In genomic region chr14:8191331-8191965, GRCm38 (mm10) we compare ENCODE assay signal across 22 mouse cellular contexts. TPM values are rescaled to one million over a fixed set of nuclear protein-coding genes. Genes with fewer than 3 reads are reported as not detected.
DNase-seq lines count a peak whose midpoint lies in the region; ATAC-seq and TF ChIP-seq lines count a peak whose summit lies in the region.
"Had no signal": no experiment of that assay in that cellular context is flagged by ENCODE, and none has a peak within 500 bp of the region (broad histone marks: within the 10 kb centered on the region; RNA-seq: fewer than 3 reads in every experiment).

No protein-coding gene starts in this region.

- no peak for ATAC-seq in embryonic facial prominence, embryonic 12.5 days (ENCODE audit: insufficient number of reproducible peaks, insufficient read depth, low FRiP score, low TSS enrichment)
- ATAC-seq in stomach, postnatal 0 days (ENCODE audit: low FRiP score, low TSS enrichment), result peak; percentile 59; the same call in 1 of the 2 replicates
- ATAC-seq: CD4-positive, CD25-positive, alpha-beta regulatory T cell, adult 4 months; forebrain, embryonic 13.5 days; forebrain, postnatal 0 days had no signal

- WGBS in embryonic facial prominence, embryonic 12.5 days, result 59% methylated on average over 12 of the region's 12 CpGs
- 67% methylated on average over 12 of the region's 12 CpGs for WGBS in embryonic facial prominence, embryonic 10.5 days
- WGBS in kidney, adult 2 months, result 49% methylated on average over 12 of the region's 12 CpGs
- 66% methylated on average over 12 of the region's 12 CpGs for WGBS in liver, adult 2 months
- WGBS in stomach, postnatal 0 days, result 50% methylated on average over 12 of the region's 12 CpGs

- no peaks in the 10 kb centered on the region for H3K9me3 ChIP-seq in embryonic facial prominence, embryonic 12.5 days
- no peaks in the 10 kb centered on the region for H3K9me3 ChIP-seq in embryonic facial prominence, embryonic 10.5 days
- H3K9me3 ChIP-seq in stomach, postnatal 0 days (ENCODE audit: control insufficient read depth, low read length), result no peaks in the 10 kb centered on the region
- H3K9me3 ChIP-seq: forebrain, embryonic 13.5 days; hindbrain, embryonic 15.5 days had no signal

- no peak overlapping the region for H3K4me2 ChIP-seq in embryonic facial prominence, embryonic 12.5 days (replicated peaks)
- H3K4me2 ChIP-seq in stomach, postnatal 0 days (replicated peaks; ENCODE audit: low read depth), result no peak overlapping the region
- H3K4me2 ChIP-seq: forebrain, embryonic 13.5 days; heart, embryonic 11.5 days; hindbrain, embryonic 15.5 days had no signal

- no peaks in the 10 kb centered on the region for H3K4me1 ChIP-seq in embryonic facial prominence, embryonic 12.5 days
- H3K4me1 ChIP-seq in embryonic facial prominence, embryonic 10.5 days, result no peaks in the 10 kb centered on the region
- H3K4me1 ChIP-seq in kidney, adult 2 months (ENCODE audit: control insufficient read depth, insufficient read depth, low read length), result no peaks in the 10 kb centered on the region
- H3K4me1 ChIP-seq in liver, adult 2 months (ENCODE audit: control insufficient read depth, insufficient read depth, low read length), result peaks cover 4% of the 10 kb centered on the region
- H3K4me1 ChIP-seq in stomach, postnatal 0 days (replicated peaks; ENCODE audit: control insufficient read depth, insufficient read depth), result no peaks in the 10 kb centered on the region
- H3K4me1 ChIP-seq: forebrain, embryonic 13.5 days; hindbrain, embryonic 15.5 days had no signal

- TF ChIP-seq POLR2A in kidney, adult 2 months (IDR thresholded peaks at IDR 0.05; ENCODE audit: low read depth, low read length), result no peak
- TF ChIP-seq POLR2A in liver, adult 2 months (IDR thresholded peaks at IDR 0.05; ENCODE audit: extremely low read depth, insufficient read depth, low read length), result no peak

- H3K36me3 ChIP-seq in embryonic facial prominence, embryonic 12.5 days, result no peaks in the 10 kb centered on the region
- H3K36me3 ChIP-seq in embryonic facial prominence, embryonic 10.5 days (replicated peaks), result no peaks in the 10 kb centered on the region
- no peaks in the 10 kb centered on the region for H3K36me3 ChIP-seq in kidney, adult 2 months (ENCODE audit: control insufficient read depth, insufficient read depth, low read length)
- no peaks in the 10 kb centered on the region for H3K36me3 ChIP-seq in liver, adult 2 months (ENCODE audit: control insufficient read depth, insufficient read depth, low read length)
- no peaks in the 10 kb centered on the region for H3K36me3 ChIP-seq in stomach, postnatal 0 days (ENCODE audit: control insufficient read depth, insufficient read depth, low read length)
- H3K36me3 ChIP-seq: G1E; hindbrain, embryonic 15.5 days had no signal

- no peak for TF ChIP-seq CTCF in kidney, adult 2 months (conservative IDR thresholded peaks at IDR 0.05; ENCODE audit: insufficient read depth, insufficient read length, low read depth, low read length)
- TF ChIP-seq CTCF in liver, adult 2 months (IDR thresholded peaks at IDR 0.05; ENCODE audit: low read depth, low read length), result no peak
- no peak for TF ChIP-seq CTCF in stomach, postnatal 0 days (IDR thresholded peaks at IDR 0.05; ENCODE audit: low read depth)

- 0 out of 2 replicates have a peak overlapping the region, but pooled peaks have one; percentile 6 for H3K27ac ChIP-seq in embryonic facial prominence, embryonic 12.5 days
- no peak overlapping the region for H3K27ac ChIP-seq in embryonic facial prominence, embryonic 10.5 days (replicated peaks)
- no peak overlapping the region for H3K27ac ChIP-seq in kidney, adult 2 months (ENCODE audit: insufficient read depth, low read depth, low read length)
- H3K27ac ChIP-seq in liver, adult 2 months (replicated peaks; ENCODE audit: insufficient read depth, low read depth, low read length), result no peak overlapping the region
- no peak overlapping the region for H3K27ac ChIP-seq in stomach, postnatal 0 days (replicated peaks)
- H3K27ac ChIP-seq: forebrain, embryonic 13.5 days; hindbrain, embryonic 15.5 days had no signal

- H3K27me3 ChIP-seq in embryonic facial prominence, embryonic 12.5 days, result no peaks in the 10 kb centered on the region
- no peaks in the 10 kb centered on the region for H3K27me3 ChIP-seq in embryonic facial prominence, embryonic 10.5 days (replicated peaks; ENCODE audit: low read depth, poor library complexity, severe bottlenecking)
- no peaks in the 10 kb centered on the region for H3K27me3 ChIP-seq in kidney, adult 2 months (replicated peaks; ENCODE audit: control insufficient read depth, insufficient read depth, low read length)
- no peaks in the 10 kb centered on the region for H3K27me3 ChIP-seq in liver, adult 2 months (ENCODE audit: control insufficient read depth, insufficient read depth, low read length)
- no peaks in the 10 kb centered on the region for H3K27me3 ChIP-seq in stomach, postnatal 0 days (ENCODE audit: control insufficient read depth, insufficient read depth, low read length)
- H3K27me3 ChIP-seq: forebrain, embryonic 13.5 days; hindbrain, embryonic 15.5 days had no signal

- no peak overlapping the region for H3K9ac ChIP-seq in embryonic facial prominence, embryonic 12.5 days
- H3K9ac ChIP-seq in liver, adult 2 months (ENCODE audit: low read depth, low read length), result no peak overlapping the region
- no peak overlapping the region for H3K9ac ChIP-seq in stomach, postnatal 0 days (ENCODE audit: low read length)
- H3K9ac ChIP-seq: forebrain, embryonic 13.5 days; forebrain, postnatal 0 days; hindbrain, embryonic 15.5 days had no signal

- H3K4me3 ChIP-seq in embryonic facial prominence, embryonic 12.5 days, result no peak overlapping the region
- H3K4me3 ChIP-seq in embryonic facial prominence, embryonic 10.5 days, result no peak overlapping the region
- no peak overlapping the region for H3K4me3 ChIP-seq in kidney, adult 2 months (ENCODE audit: insufficient read depth, low read depth, low read length)
- H3K4me3 ChIP-seq in liver, adult 2 months (ENCODE audit: insufficient read depth, low read depth, low read length), result no peak overlapping the region
- no peak overlapping the region for H3K4me3 ChIP-seq in stomach, postnatal 0 days (ENCODE audit: low read depth, low read length)
- H3K4me3 ChIP-seq: forebrain, embryonic 13.5 days; hindbrain, embryonic 15.5 days had no signal

- TF ChIP-seq EP300 in stomach, postnatal 0 days (optimal IDR thresholded peaks at IDR 0.05), result no peak

- H3K79me2 ChIP-seq in liver, adult 2 months (ENCODE audit: control insufficient read depth, insufficient read depth, low read length), result no peaks in the 10 kb centered on the region

- no peak for DNase-seq in embryonic facial prominence, embryonic 10.5 days (ENCODE audit: low spot score)
- peak; percentile 23 for DNase-seq in kidney, adult 2 months
- DNase-seq in kidney, postnatal 14 days, result no peak
- DNase-seq in liver, adult 2 months (ENCODE audit: extremely low read depth, low read depth, low spot score), result peak; percentile 57
- DNase-seq in liver, result no peak
- no peak for DNase-seq in stomach, postnatal 0 days (ENCODE audit: low spot score)
- no peak for DNase-seq in MN1 (ENCODE audit: low spot score)
- DNase-seq: adrenal gland, postnatal 10 days; B cell, adult 2 months; cerebellum, adult 11 months; cerebellum, adult 8-10 months; cerebellum, postnatal 25 days; forebrain, postnatal 0 days; gastrocnemius, postnatal 36 days; heart, adult 18-20 months; heart, postnatal 36 days had no signal

RNA-seq across cellular contexts. Expression of gene Pdhb, which starts 18.6 kb away (rescaled TPM):
- 196 and 198 TPM in 2 replicates for polyA plus RNA-seq in embryonic facial prominence, embryonic 12.5 days (2016; fragmentation: Nextera tagmentation; extraction: Ambion mirVana)
- polyA plus RNA-seq in embryonic facial prominence, embryonic 10.5 days (2016; fragmentation: Nextera tagmentation; extraction: Ambion mirVana), result 200 and 214 TPM in 2 replicates
- polyA plus RNA-seq in kidney, adult 2 months (2012; rRNA removed), result 100 and 134 TPM in 2 replicates
- 138 and 177 TPM in 2 replicates for total RNA-seq in liver, adult 2 months (2014; rRNA removed)
- polyA plus RNA-seq in liver, adult 2 months (2012; rRNA removed), result 53.3 and 62.8 TPM in 2 replicates
- polyA plus RNA-seq in stomach, postnatal 0 days (2015; fragmentation: Nextera tagmentation; extraction: Ambion mirVana), result 142 and 144 TPM in 2 replicates

RNA-seq across cellular contexts. Expression of gene Kctd6, which starts 22.5 kb away (rescaled TPM):
- 14.0 and 17.8 TPM in 2 replicates for polyA plus RNA-seq in embryonic facial prominence, embryonic 12.5 days (2016; fragmentation: Nextera tagmentation; extraction: Ambion mirVana)
- polyA plus RNA-seq in embryonic facial prominence, embryonic 10.5 days (2016; fragmentation: Nextera tagmentation; extraction: Ambion mirVana), result 6.3 and 8.3 TPM in 2 replicates
- 16.2 and 17.2 TPM in 2 replicates for polyA plus RNA-seq in kidney, adult 2 months (2012; rRNA removed)
- 4.3 and 5.2 TPM in 2 replicates for total RNA-seq in liver, adult 2 months (2014; rRNA removed)
- polyA plus RNA-seq in liver, adult 2 months (2012; rRNA removed), result 3.9 and 5.1 TPM in 2 replicates
- polyA plus RNA-seq in stomach, postnatal 0 days (2015; fragmentation: Nextera tagmentation; extraction: Ambion mirVana), result 12.9 and 13.8 TPM in 2 replicates

Comparison
In these comparisons a context has a peak if more than half of its experiments do, and no peak if none do; other contexts are left out.
1. DNase-seq: peak in kidney, adult 2 months (single experiment) and liver, adult 2 months (single experiment); none in embryonic facial prominence, embryonic 10.5 days (single experiment), kidney, postnatal 14 days (single experiment), liver (single experiment), stomach, postnatal 0 days (single experiment) and MN1 (single experiment).